Mouse (Mus musculus): ENCODE measurements at regions not wholly inside any gene's neighbourhood (a gene's known extent, or its start where the extent isn't known, plus 50 kb on each side); places are given as distances from the start of the nearest gene placed in this dataset.
"Not testable (repeated sequence)": the region's sequence is repeated elsewhere in the genome, so short reads cannot be mapped to it uniquely, and the experiment has no call there.

GRCm38 (mm10) chr12:70631281-70631680, 178.4 kb downstream of the Tmx1 start:
- no peak for DNase-seq

- DNase-seq = no peak
These were observed 180.3 kb downstream of the Tmx1 start for GRCm38 (mm10) chr12:70633194-70633593.

DNA sequence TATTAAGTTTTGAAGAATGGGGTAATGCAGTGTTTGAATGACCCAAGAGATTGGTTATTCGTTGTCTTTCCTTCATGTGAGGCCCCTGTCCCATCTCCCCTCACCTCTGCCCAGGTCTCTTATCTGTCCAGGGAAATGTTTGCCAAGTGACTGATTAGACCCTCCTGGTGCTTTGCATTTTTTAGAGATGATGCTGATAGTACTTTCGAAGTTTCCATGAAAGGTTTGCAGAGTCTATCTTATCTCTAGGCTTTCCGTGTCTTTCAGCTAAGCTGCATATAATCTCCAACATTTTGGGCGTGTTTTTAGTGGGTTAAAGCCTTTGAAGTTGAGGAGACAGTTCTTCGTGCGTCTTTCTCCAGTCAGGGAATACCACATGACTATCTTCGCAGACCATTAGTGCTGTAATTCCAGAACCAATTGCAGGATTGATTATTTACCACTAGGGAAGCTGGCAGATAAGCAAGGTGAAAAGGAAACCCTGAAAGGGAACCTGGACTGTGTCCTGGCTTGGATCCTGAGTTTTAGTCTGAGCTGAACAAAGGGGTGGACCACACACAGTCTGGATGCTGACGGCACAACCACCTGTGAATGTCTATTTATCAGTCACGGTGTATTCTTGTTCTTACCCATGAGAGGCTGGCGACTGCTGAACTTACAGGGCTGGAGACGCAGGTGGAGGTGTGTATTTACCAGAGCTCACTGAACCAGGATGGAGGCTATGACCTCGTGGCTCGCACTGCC, 180.9 kb downstream of the Tmx1 start:
- no peak for DNase-seq

GRCm38 (mm10) chr12:70635997-70636396, 183.1 kb downstream of the Tmx1 start:
- DNase-seq = no peak

DNA sequence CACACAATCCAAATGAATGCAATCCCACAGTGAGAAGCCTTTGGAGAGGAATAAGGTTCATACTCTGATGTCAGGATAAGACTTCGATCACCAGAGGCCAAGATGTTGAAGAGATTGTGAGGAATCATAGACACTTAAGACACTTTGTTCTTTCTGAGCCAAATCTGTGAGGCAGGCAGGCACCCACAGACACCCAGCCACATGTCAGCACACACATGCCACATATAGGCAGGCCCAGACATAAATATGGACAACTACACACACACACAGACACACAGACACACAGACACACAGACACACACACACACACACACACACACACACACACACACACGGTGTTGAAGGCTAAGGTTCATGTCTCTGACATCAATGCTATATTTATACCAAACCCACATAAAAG, 185.1 kb upstream of the Frmd6 start:
- DNase-seq = no peak

- DNase-seq = no peak
These were observed 180.4 kb upstream of the Frmd6 start for GRCm38 (mm10) chr12:70644910-70645309.

- no peak for DNase-seq
These were observed 179.9 kb upstream of the Frmd6 start for GRCm38 (mm10) chr12:70645407-70645806.

DNA sequence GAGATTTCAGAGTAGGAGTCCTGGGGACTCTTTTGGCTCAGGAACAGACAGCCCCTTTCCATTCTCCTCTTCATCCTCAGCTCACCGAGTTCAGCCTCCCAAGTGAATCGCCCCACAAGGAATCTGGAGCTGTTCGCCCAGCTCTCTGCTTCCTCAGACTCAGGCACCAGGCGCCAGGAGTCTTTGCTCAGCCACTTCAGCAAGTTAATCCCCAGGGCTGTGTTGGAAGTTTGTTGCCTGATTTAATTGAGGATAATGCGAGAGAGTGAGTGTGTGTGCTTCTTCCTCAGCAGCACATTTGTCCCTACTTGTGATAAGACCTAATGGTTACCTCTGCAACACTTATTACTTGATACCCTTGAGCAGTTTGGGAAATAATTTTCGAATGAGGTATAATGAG, 177.8 kb upstream of the Frmd6 start:
- DNase-seq = no peak

DNA sequence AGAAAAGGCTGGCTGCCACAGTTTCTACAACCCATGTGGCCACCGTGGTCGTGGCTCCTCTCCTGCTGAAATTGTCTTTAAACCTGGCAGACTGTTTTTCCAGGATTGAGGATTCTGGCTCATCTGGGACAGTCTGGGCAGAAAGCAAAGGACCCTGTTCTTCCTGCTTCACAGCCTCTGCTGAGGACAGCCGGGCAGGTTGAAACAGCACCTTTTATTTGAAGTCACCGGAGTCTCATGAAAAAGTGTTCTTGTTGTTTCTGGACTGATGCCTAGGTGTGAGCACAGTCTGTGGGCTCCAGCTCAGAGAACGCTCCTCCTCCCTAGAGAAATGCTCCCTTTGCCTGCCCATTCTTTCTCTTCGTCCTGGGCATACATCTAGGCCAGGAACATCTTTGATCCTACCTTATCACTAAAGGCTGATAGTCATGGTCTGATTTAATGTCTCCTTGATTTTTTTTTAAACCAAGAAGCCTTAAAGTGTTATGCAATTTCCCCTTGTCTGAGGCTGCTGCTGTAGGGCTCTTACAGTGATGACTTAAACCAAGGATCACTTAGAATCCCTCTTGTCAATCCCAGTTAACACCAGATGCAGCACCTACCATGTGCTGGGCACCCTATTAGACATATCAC, 177.0 kb upstream of the Frmd6 start:
- peak; percentile 20 for DNase-seq

DNA sequence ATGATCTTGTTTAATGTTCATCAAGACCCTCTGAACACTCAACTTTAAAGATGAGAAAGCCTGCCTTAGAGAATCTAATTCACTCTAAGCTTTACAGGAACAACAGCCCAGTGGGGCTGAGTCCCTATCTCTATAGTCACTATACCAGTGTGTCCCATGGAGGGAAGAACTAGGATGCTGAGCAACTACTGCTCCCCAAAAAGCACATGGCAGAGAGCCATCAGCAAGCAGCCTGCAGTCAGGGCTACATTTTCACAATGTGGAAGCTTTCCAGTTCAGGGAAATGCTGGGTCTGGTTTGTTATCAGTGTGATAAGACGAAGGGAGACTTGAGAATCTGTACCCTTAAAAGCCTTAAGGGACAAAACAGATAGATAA, 176.5 kb upstream of the Frmd6 start:
- no peak for DNase-seq

GRCm38 (mm10) chr12:70649691-70650090, 175.6 kb upstream of the Frmd6 start:
- no peak for DNase-seq

- DNase-seq = no peak
These were observed 174.8 kb upstream of the Frmd6 start for GRCm38 (mm10) chr12:70650470-70650869.

DNA sequence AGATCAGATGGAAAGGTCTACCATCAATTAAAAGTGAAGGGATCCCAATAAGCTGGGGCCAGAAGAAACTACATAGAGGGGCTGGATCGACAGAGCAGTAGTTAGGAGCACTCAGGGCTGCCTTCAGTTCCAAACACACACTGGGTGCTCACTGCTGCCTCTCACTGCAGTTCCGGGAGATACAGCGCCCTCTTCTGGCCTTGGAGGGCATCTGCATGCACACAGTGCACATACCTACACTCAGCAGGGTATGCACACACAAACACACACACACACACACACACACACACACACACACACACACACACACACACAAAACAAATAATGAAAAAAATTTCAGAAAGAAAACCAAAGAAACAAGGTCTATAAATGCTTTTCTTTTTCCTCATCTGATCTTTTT, 172.6 kb upstream of the Frmd6 start:
- DNase-seq = no peak

- no peak for DNase-seq
These were observed 171.3 kb upstream of the Frmd6 start for GRCm38 (mm10) chr12:70653971-70654370.

- peak; percentile 47 for DNase-seq
These were observed 170.8 kb upstream of the Frmd6 start for GRCm38 (mm10) chr12:70654546-70654945.

DNA sequence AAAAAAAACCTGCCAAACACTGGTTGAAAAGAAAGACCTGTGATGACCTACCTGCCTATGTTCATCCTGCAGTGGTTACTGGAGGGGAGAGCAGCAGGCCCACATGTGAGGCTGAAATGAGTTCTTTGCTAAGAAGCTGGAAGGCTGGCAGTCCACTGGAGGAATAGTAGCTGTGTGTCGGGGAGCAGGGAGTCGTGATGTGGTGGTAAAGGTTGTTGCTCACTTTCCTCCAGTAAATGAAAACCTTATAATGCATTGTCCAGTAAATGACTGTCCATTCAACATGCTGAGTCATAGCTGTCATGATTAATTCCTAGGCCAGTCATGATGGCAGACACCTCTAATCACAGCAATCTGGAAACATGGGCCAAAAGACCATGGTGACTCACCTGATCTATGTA, 169.9 kb upstream of the Frmd6 start:
- no peak for DNase-seq

- DNase-seq = no peak
These were observed 169.3 kb upstream of the Frmd6 start for GRCm38 (mm10) chr12:70655900-70656544.

DNA sequence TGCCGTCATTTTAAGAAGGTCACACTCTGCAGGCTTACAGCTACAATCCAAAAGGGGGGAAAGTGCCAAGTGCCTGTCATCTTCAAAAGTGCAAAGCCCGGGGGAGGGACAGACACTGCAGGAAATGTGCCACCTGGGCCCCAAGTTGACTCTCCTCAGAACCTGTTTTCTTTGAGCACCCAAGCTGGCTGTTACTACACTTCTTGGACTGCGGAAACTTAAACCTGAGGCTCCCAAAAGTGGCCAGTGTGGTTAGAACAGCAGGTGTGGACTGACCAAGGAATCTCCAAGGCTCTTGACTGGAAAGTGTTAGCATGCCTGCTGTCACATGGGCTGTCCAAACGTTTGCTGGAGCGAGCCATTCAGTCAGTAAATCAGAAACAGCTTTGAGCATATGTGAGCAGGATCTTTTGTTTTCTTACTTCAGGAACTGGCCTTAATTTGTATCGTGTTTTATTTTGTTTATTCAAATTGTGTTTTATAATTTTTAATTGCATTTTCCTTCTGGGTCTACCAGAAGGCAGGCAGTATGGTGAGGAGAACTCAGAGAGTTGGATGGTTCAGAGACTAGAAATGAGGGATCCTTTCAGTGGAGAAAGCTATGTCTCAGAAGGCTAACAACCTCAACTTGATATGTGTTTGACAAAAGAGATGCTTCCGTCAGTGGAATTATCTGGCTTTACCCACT, 168.4 kb upstream of the Frmd6 start:
- no peak for DNase-seq

DNA sequence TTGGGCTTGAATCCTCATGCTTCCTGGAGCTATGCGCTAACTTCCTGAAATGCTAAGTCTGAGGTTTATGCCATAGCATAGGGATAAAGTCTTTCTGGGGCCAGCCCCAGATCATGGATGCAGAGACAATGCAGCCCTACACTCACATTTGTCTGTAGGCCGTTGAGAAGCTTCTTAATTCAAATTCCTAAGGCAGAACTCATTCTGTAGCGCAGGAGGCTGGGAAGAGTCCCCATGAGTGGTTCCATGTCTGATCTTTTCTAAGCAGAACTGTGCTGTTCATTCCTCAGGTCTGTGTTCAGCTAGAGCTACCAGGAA, 167.9 kb upstream of the Frmd6 start:
- DNase-seq = no peak

DNA sequence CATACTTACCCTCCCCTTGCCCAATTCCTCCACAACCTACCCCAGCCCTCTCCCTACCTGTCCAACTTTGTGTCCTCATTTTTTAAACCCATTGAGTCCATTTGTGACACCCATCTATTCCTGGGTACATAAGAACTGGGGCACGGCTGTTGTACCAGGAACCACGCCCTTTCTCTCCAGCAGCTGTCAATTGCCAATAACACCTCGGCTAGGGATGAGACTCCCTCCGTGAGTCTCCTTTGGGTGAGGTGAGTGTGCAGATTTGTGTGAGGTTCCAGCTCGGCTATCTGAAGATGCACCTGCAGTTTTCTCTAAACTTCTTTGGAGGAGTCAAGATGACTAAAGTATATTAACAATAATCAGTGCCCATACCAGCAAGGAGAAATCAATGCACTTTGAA, 167.2 kb upstream of the Frmd6 start:
- DNase-seq = no peak

DNA sequence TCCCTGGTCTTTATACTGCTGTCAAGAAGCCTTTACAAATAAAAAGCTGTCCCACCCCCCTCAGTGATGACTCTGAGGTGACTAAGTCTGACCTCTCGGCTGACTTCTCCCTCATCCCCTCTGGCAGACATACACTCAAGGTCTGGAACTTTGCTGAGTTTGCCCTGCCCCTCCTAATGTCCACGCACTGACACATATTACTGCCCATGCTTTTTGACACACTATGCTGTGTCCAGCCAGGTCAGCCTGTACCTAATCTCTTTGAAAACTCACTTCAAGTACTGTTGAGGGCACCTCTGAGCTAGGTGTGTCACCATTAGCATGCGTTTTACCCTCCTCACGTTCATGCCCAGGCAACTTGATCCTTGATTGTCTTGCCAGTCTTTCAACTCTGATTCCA, 164.9 kb upstream of the Frmd6 start:
- DNase-seq = no peak

DNA sequence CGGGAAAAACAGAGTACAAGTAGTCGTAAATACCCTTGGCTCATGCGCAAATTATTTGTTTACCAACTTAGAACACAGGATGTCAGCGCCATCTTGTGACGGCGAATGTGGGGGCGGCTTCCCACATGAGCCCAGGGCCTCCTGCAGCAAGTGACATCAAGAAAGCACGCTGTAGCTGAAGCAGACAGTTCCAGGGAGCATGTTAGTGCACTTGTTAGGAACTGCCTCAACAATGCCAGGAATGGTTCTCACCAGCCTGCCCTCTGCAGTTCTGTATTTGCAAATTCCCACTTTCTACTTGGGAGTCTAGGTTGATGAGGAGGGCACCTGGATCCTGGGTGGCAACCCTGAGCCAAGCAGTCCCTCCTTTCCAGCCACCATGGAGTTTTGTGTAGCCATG, 157.2 kb upstream of the Frmd6 start:
- DNase-seq = not testable (repeated sequence)

DNA sequence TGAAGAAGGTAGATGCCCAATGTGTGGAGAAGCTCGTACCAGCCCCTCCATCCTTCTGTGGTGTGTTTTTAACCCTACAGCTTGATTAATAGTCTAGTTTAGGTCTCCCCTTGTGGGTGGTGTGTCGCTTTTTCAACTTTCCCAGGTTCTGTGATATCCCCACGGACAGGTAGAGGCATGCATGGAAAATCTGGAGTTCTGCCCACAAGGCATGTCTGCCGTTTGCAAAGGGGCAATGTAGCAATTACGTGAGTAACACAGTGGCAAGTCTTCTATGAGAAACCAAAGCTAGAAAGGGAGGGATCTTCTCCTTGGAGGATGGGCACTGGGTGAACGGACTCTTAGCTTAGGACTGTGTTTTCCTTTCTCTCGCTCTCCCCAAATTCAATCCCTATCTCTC, 153.2 kb upstream of the Frmd6 start:
- DNase-seq = no peak

- DNase-seq = no peak
These were observed 152.1 kb upstream of the Frmd6 start for GRCm38 (mm10) chr12:70673188-70673587.

Data from kidney, postnatal 14 days (tissue).